Mouse (Mus musculus) G1E (cell line): Measurements from ENCODE around the gene Dnaaf5. TPM values are rescaled to one million over a fixed set of nuclear protein-coding genes. Genes with fewer than 3 reads are reported as not detected.

Experiments used
- ATAC-seq: 2 replicates; pipeline ENCODE4 v1.8.0; 2016; ENCODE audit warnings: mild to moderate bottlenecking; ENCODE audit not compliant: insufficient number of reproducible peaks, poor library complexity, low FRiP score, severe bottlenecking; ENCODE audit errors: extremely low read depth
- DNase-seq: peaks from one replicate; pipeline ENCODE4 v3.0.0; 2012; ENCODE audit warnings: low spot score
- H3K27me3 ChIP-seq: 2 replicates; pipeline ENCODE4 v1.6.1; 2012; ENCODE audit warnings: mild to moderate bottlenecking, low read length, inconsistent platforms; ENCODE audit not compliant: insufficient read depth
- H3K36me3 ChIP-seq: replicated peaks from 2 replicates; pipeline ENCODE3; 2012; ENCODE audit warnings: mild to moderate bottlenecking, inconsistent platforms
- H3K4me1 ChIP-seq: 2 replicates; pipeline ENCODE4 v1.6.1; 2012; ENCODE audit warnings: low read depth, low read length, inconsistent platforms, mixed read lengths; ENCODE audit not compliant: insufficient read depth
- H3K4me3 ChIP-seq: 2 replicates; pipeline ENCODE4 v1.5.1; 2012; ENCODE audit warnings: low read depth, mild to moderate bottlenecking, inconsistent platforms, low read length, moderate library complexity, mixed read lengths
- H3K9me3 ChIP-seq: replicated peaks from 2 replicates; pipeline ENCODE4 v1.6.1; 2012; ENCODE audit warnings: inconsistent platforms
- CTCF ChIP-seq: IDR thresholded peaks from 2 replicates; pipeline ENCODE4 v1.5.1; 2012; ENCODE audit warnings: low read depth, low read length, inconsistent platforms, mixed read lengths
- GATA1 ChIP-seq: IDR thresholded peaks from 2 replicates; pipeline ENCODE4 v1.6.1; 2012; ENCODE audit warnings: borderline replicate concordance, low read length, inconsistent platforms, mixed read lengths
- GATA2 ChIP-seq: IDR thresholded peaks from 2 replicates; pipeline ENCODE4 v1.6.1; 2012; ENCODE audit warnings: low read depth, low read length, inconsistent platforms, borderline replicate concordance
- POLR2AphosphoS5 ChIP-seq: IDR thresholded peaks from 2 replicates; pipeline ENCODE4 v1.6.1; 2012; ENCODE audit warnings: low read depth, low read length, inconsistent platforms; ENCODE audit not compliant: insufficient replicate concordance
- TAL1 ChIP-seq: conservative IDR thresholded peaks from 2 replicates; pipeline ENCODE4 v1.6.1; 2012; ENCODE audit warnings: low read depth, low read length, inconsistent platforms, mixed read lengths
- polyA plus RNA-seq: library from polyadenylated mRNA; stranded (reverse); fragments of >175 nt; gene quantifications from 2 replicates; pipeline ENCODE4 v1.2.3, GENCODE M21; 2012
- total RNA-seq, 2 experiments: library from RNA; stranded (forward) in 1 of 2; stranded (reverse) in 1 of 2; fragments of 200-1000 nt in 1 of 2; fragments of >200 nt in 1 of 2; fragmentation: Nextera tagmentation in 1 of 2; gene quantifications; 2 replicates each; pipeline ENCODE4 v1.2.3; 2014 to 2017

Dnaaf5 gene
- total and polyA plus RNA-seq, 3 experiments: 9.8 to 72.6 (median 23.8) TPM

- H3K4me1 ChIP-seq: no peaks in the 10 kb centered on the region
- no peak overlapping the region for H3K4me3 ChIP-seq
- DNase-seq: no peak
- TF ChIP-seq TAL1: no peak
- TF ChIP-seq POLR2AphosphoS5: no peak
- no peak for TF ChIP-seq CTCF
- TF ChIP-seq GATA1: no peak
- no peak for TF ChIP-seq GATA2
- no peaks in the 10 kb centered on the region for H3K9me3 ChIP-seq
- H3K36me3 ChIP-seq: no peaks in the 10 kb centered on the region
- ATAC-seq: no peak
- H3K27me3 ChIP-seq: peaks cover 19% of the 10 kb centered on the region
Measured at GRCm38 (mm10) chr5:139114876-139115275, 35.1 kb upstream of the Dnaaf5 start.

GRCm38 (mm10) chr5:139115507-139115906 is 34.5 kb upstream of the Dnaaf5 start:
- Histone ChIP-seq H3K9me3 (no peaks in the 10 kb centered on the region), H3K4me1 (no peaks in the 10 kb centered on the region), H3K27me3 (peaks cover 20% of the 10 kb centered on the region), H3K4me3 (no peak overlapping the region), H3K36me3 (no peaks in the 10 kb centered on the region)
- DNase-seq (no peak), ATAC-seq (no peak)
- TF ChIP-seq CTCF (no peak), GATA1 (no peak), POLR2AphosphoS5 (no peak), TAL1 (no peak), GATA2 (no peak)

GRCm38 (mm10) chr5:139118139-139118960 is 31.7 kb upstream of the Dnaaf5 start:
- TF ChIP-seq CTCF: no peak
- no peak for TF ChIP-seq POLR2AphosphoS5
- no peak for TF ChIP-seq GATA2
- TF ChIP-seq GATA1: no peak
- TF ChIP-seq TAL1: no peak
- Histone ChIP-seq H3K9me3 (no peaks in the 10 kb centered on the region), H3K4me3 (no peak overlapping the region), H3K36me3 (no peaks in the 10 kb centered on the region), H3K27me3 (peaks cover 15% of the 10 kb centered on the region), H3K4me1 (no peaks in the 10 kb centered on the region)
- no peak for ATAC-seq
- no peak for DNase-seq

GRCm38 (mm10) chr5:139118961-139119276 is 31.1 kb upstream of the Dnaaf5 start:
- DNase-seq (no peak), ATAC-seq (no peak)
- Histone ChIP-seq H3K27me3 (peaks cover 11% of the 10 kb centered on the region), H3K36me3 (no peaks in the 10 kb centered on the region), H3K9me3 (no peaks in the 10 kb centered on the region), H3K4me1 (no peaks in the 10 kb centered on the region), H3K4me3 (no peak overlapping the region)
- no peak for TF ChIP-seq GATA2
- TF ChIP-seq TAL1: no peak
- TF ChIP-seq CTCF: no peak
- TF ChIP-seq GATA1: no peak
- no peak for TF ChIP-seq POLR2AphosphoS5

GRCm38 (mm10) chr5:139125717-139126116 is 24.3 kb upstream of the Dnaaf5 start:
- Histone ChIP-seq H3K27me3 (peaks cover 12% of the 10 kb centered on the region; the same call in 1 of the 2 replicates), H3K4me1 (no peaks in the 10 kb centered on the region), H3K4me3 (no peak overlapping the region), H3K9me3 (no peaks in the 10 kb centered on the region), H3K36me3 (no peaks in the 10 kb centered on the region)
- ATAC-seq (no peak), DNase-seq (no peak)
- TF ChIP-seq GATA2 (no peak), CTCF (no peak), TAL1 (no peak), GATA1 (no peak), POLR2AphosphoS5 (no peak)

GRCm38 (mm10) chr5:139128476-139129065 is 21.5 kb upstream of the Dnaaf5 start:
- ATAC-seq: no peak
- H3K27me3 ChIP-seq: peaks cover 12% of the 10 kb centered on the region; the same call in 1 of the 2 replicates

More at GRCm38 (mm10) chr5:139128476-139129065, 21.5 kb upstream of the Dnaaf5 start:
- no peak for DNase-seq
- no peaks in the 10 kb centered on the region for H3K4me1 ChIP-seq
- H3K4me3 ChIP-seq: no peak overlapping the region
- no peaks in the 10 kb centered on the region for H3K36me3 ChIP-seq
- TF ChIP-seq GATA2 (no peak), CTCF (no peak), POLR2AphosphoS5 (no peak), GATA1 (no peak), TAL1 (no peak)
- H3K9me3 ChIP-seq: no peaks in the 10 kb centered on the region
